Mouse (Mus musculus): Measurements from ENCODE around the gene Gpatch2.

DNA sequence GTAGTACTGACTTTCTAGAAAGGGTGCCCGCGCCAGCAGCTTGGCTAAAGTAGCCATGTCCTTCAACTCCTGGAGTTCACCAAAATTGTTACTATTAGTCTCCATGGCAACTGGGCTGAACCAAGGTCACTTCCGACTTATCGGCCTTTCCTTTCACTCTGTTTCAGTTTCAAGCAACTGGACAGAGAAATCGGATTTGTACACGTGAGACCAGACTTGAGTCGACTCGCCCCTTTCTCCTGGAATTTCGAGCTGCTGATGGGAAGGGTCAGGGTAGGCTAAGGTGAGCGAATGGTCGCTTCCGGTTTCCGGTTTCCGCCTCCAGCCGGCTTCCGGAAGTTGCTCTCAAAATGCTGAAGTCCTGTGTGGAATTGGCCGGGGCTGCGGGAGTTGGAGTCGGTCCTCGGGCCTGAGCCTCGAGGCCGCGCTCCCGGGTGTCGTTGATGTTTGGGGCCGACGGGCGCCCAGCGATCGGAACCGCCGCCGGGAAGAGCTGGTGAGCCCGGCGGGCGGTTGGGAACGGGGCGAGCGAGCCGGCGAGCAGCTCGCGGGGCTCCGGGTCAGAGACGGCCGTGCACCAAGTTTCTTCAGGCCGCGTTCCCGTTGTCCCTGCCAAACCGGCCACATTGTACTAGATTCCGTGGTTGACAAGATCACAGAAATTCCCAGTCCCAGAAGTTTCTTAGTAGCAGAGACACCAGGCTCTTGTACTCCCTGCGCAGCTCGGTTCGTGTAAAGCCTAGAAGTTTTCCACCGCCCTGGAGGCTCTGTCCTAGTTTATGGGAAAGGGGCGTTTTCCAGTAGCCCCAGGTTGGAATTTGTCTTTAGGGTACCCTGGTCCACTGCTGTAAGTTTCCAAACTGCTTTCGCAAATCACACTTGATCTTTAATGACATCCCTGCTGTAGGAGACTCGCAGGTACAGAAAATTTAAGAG, at the start of gene Gpatch2, which contains the start of gene Spata17:
- TF ChIP-seq CTCF (IDR thresholded peaks at IDR 0.05; ENCODE audit: control insufficient read depth, insufficient read depth, low read length) (no peak), POLR2A (IDR thresholded peaks at IDR 0.05; ENCODE audit: borderline replicate concordance, control insufficient read depth, low read depth, low read length) (peak; percentile 43; the same call in 1 of the 2 replicates)

Measured in bone marrow, adult 2 months (tissue).